Mouse (Mus musculus) embryo, embryonic 10.5 days (tissue): ENCODE results near the gene Krt32.

Source experiments
- DNase-seq: peaks from one replicate; pipeline ENCODE4 v3.0.0-alpha.2; 2015; ENCODE audit warnings: low spot score

Gene Krt32

GRCm38 (mm10) chr11:100087861-100088260 lies at the start of gene Krt32:
Gene Krt32 (minus strand): TSS chr11:100088226.
- DNase-seq = no peak

- DNase-seq = no peak
Observed at GRCm38 (mm10) chr11:100137693-100138092, 49.7 kb upstream of the Krt32 start.

GRCm38 (mm10) chr11:100136559-100136958 lies 48.5 kb upstream of the Krt32 start:
- DNase-seq = no peak

GRCm38 (mm10) chr11:100135731-100136130 lies 47.7 kb upstream of the Krt32 start, which contains the start of gene Krt15:
Gene Krt15 (minus strand): TSS chr11:100135928.
- DNase-seq = no peak

GRCm38 (mm10) chr11:100124901-100125300 lies 36.9 kb upstream of the Krt32 start:
- DNase-seq = no peak

GRCm38 (mm10) chr11:100121466-100121865 lies 33.4 kb upstream of the Krt32 start, which contains the start of gene Krt13:
Gene Krt13 (minus strand): TSS chr11:100121566.
- DNase-seq = no peak

- DNase-seq = no peak
Observed at GRCm38 (mm10) chr11:100120331-100120730, 32.3 kb upstream of the Krt32 start.

GRCm38 (mm10) chr11:100113742-100114029 lies 25.7 kb upstream of the Krt32 start:
- DNase-seq = no peak

GRCm38 (mm10) chr11:100112935-100113741 lies 25.1 kb upstream of the Krt32 start:
- no peak for DNase-seq

- no peak for DNase-seq
Observed at GRCm38 (mm10) chr11:100105576-100106122, 17.6 kb upstream of the Krt32 start, which contains the start of gene Krt36. Gene Krt36 (minus strand): TSS chr11:100105626.

GRCm38 (mm10) chr11:100102693-100103429 lies 14.8 kb upstream of the Krt32 start:
- DNase-seq = no peak

- no peak for DNase-seq
Observed at GRCm38 (mm10) chr11:100100391-100100790, 12.4 kb upstream of the Krt32 start.

GRCm38 (mm10) chr11:100097819-100098218 lies 9.8 kb upstream of the Krt32 start:
- peak; percentile 26 for DNase-seq

GRCm38 (mm10) chr11:100096141-100096540 lies 8.1 kb upstream of the Krt32 start, which contains the start of gene Krt35:
Gene Krt35 (minus strand): TSS chr11:100096241.
- DNase-seq = no peak

GRCm38 (mm10) chr11:100088378-100089025 lies 476 bp upstream of the Krt32 start:
- no peak for DNase-seq

- DNase-seq = no peak
Observed at GRCm38 (mm10) chr11:100073873-100074272, 14.2 kb downstream of the Krt32 start.

GRCm38 (mm10) chr11:100067293-100068036 lies 20.6 kb downstream of the Krt32 start:
- peak; percentile 1 for DNase-seq

GRCm38 (mm10) chr11:100066236-100067010 lies 21.6 kb downstream of the Krt32 start:
- DNase-seq = no peak

GRCm38 (mm10) chr11:100058875-100059274 lies 29.2 kb downstream of the Krt32 start:
- peak; percentile 53 for DNase-seq
